Mouse (Mus musculus) forebrain, postnatal 0 days (tissue): ENCODE measurements at regions not wholly inside any gene's neighbourhood (a gene's known extent, or its start where the extent isn't known, plus 50 kb on each side); places are given as distances from the start of the nearest gene placed in this dataset.
A peak's percentile ranks its signal among the peaks of the same experiment; 100 is the strongest.

Experiments used
- ATAC-seq: fragments of 200-750 bp; cut with Nextera tagmentation; 2 replicates; pipeline ENCODE4 v1.8.0; 2017; ENCODE audit warnings: mild to moderate bottlenecking, moderate library complexity
- DNase-seq: peaks from one replicate; pipeline ENCODE4 v3.0.0-alpha.2; 2015
- H3K27ac ChIP-seq: fragments of 300-500 bp; sonication (generic); 2 replicates; pipeline ENCODE4 v1.5.1; 2014; ENCODE audit warnings: low read depth, mild to moderate bottlenecking, antibody characterized with exemption, low read length, moderate library complexity, mixed read lengths
- H3K27me3 ChIP-seq: fragments of 300-500 bp; sonication (generic); 2 replicates; pipeline ENCODE4 v1.6.1; 2014; ENCODE audit warnings: mild to moderate bottlenecking, low read length, mixed read lengths; ENCODE audit not compliant: insufficient read depth
- H3K36me3 ChIP-seq: fragments of 300-500 bp; sonication (generic); 2 replicates; pipeline ENCODE4 v1.6.1; 2014; ENCODE audit warnings: mild to moderate bottlenecking, moderate library complexity; ENCODE audit not compliant: insufficient read depth
- H3K4me1 ChIP-seq: fragments of 300-500 bp; sonication (generic); 2 replicates; pipeline ENCODE4 v1.6.1; 2014; ENCODE audit warnings: antibody characterized with exemption; ENCODE audit not compliant: insufficient read depth
- H3K4me2 ChIP-seq: fragments of 300-500 bp; sonication (generic); 2 replicates; pipeline ENCODE4 v1.6.1; 2014; ENCODE audit warnings: low read depth, mild to moderate bottlenecking, moderate library complexity
- H3K4me3 ChIP-seq: fragments of 300-500 bp; sonication (generic); 2 replicates; pipeline ENCODE4 v1.5.1; 2014; ENCODE audit warnings: low read depth, low read length, mixed read lengths
- H3K9ac ChIP-seq: fragments of 300-500 bp; sonication (generic); 2 replicates; pipeline ENCODE4 v1.6.1; 2014; ENCODE audit warnings: mild to moderate bottlenecking
- H3K9me3 ChIP-seq: fragments of 300-500 bp; sonication (generic); 2 replicates; pipeline ENCODE4 v1.6.1; 2016; ENCODE audit warnings: low read length
- CTCF ChIP-seq: sonication (generic); IDR thresholded peaks from 2 replicates; pipeline ENCODE4 v1.5.1; 2016; ENCODE audit warnings: antibody characterized with exemption, control low read depth, low read depth
- WGBS: fragments of 180-500 bp; shearing (Covaris S2); extraction: QIAGEN DNeasy Blood & Tissue Kit; methylation state at CpG from one replicate; pipeline ENCODE4 v1.1.7; 2014; 5-methylcytosine and 5-hydroxymethylcytosine counted together

GRCm38 (mm10) chr11:109039060-109039791, 104.9 kb downstream of the E030025P04Rik start:
- WGBS = 64% methylated on average over 10 of the region's 10 CpGs
- TF ChIP-seq CTCF = no peak
- ATAC-seq (no peak), DNase-seq (no peak)
- no peaks in the 10 kb centered on the region for H3K9me3 ChIP-seq
- no peak overlapping the region for H3K4me3 ChIP-seq
- no peaks in the 10 kb centered on the region; the same call in 1 of the 2 replicates for H3K4me1 ChIP-seq
- H3K27me3 ChIP-seq = no peaks in the 10 kb centered on the region
- H3K27ac ChIP-seq = no peak overlapping the region
- H3K36me3 ChIP-seq = no peaks in the 10 kb centered on the region
- H3K4me2 ChIP-seq = no peak overlapping the region
- H3K9ac ChIP-seq = no peak overlapping the region

DNA sequence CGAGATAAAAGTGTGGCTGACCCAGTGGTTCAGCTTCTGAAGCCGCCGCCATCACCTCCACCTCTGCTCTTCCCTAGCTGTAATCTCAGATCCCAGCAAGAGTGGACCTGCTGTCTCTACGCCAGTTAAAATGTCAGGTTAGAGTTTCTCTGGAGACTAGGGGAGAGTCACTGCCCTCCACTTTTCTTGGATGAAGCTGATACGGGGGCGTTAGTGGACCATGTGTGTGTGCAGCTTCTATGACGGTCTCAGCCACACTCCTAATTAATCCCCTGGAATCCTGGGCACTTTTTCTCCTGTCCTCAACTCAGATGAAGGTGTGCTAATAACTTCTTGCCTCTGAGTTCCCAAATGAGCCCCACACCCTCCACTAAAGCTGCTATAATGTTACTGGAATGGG, 106.0 kb downstream of the E030025P04Rik start:
- Histone ChIP-seq H3K4me2 (no peak overlapping the region), H3K4me3 (no peak overlapping the region), H3K9ac (no peak overlapping the region), H3K36me3 (no peaks in the 10 kb centered on the region), H3K27ac (no peak overlapping the region), H3K27me3 (no peaks in the 10 kb centered on the region), H3K4me1 (no peaks in the 10 kb centered on the region; the same call in 1 of the 2 replicates), H3K9me3 (no peaks in the 10 kb centered on the region)
- no peak for TF ChIP-seq CTCF
- DNase-seq (no peak), ATAC-seq (no peak)
- 86% methylated on average over 7 of the region's 7 CpGs for WGBS

DNA sequence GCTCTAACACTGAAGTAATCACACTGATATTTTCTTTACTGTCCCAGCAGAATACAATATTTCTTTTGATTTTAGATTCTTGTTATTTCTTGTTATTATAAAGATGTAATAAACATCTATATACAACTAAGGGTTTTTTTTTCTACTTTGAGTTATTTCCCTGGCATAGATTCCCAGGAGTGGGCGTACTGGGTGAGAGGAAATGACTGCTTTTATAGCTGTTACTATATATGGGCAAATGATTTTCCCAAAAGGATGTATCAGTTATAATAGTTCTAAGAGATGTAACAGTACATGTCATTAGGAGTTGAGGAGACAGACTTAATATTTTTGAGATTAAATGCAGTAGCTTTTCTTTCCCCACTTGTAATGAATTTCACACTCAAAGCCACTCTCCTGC, 109.6 kb downstream of the E030025P04Rik start:
- Histone ChIP-seq H3K4me1 (peaks cover 2% of the 10 kb centered on the region; the same call in 1 of the 2 replicates), H3K4me2 (no peak overlapping the region), H3K27me3 (no peaks in the 10 kb centered on the region), H3K9ac (no peak overlapping the region), H3K9me3 (no peaks in the 10 kb centered on the region), H3K36me3 (no peaks in the 10 kb centered on the region), H3K27ac (no peak overlapping the region), H3K4me3 (no peak overlapping the region)
- TF ChIP-seq CTCF = no peak
- ATAC-seq (peak; percentile 42; the same call in 1 of the 2 replicates), DNase-seq (no peak)
- whole genome bisulfite sequencing = 66% methylated on average over 1 of the region's 1 CpGs

DNA sequence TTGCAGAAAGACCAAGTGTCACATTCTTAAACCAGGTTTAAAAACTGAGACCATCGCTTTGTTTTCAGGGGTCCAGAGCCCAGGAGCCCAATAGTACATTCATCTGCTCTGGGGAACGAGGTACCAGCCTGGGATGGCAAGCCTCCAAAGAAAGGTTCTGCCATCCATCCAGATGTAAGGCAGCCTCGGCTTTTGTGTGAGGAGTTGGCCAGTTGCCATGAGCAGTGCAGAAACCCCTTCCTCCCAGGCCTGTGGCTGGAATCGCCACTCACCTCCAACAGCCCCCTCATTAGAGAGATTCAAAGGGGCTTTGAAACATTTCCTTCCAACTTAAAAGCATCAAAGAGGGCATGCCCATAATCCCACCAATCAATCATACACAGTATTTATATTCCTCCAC, 110.1 kb downstream of the E030025P04Rik start:
- H3K4me2 ChIP-seq = no peak overlapping the region
- H3K4me3 ChIP-seq = no peak overlapping the region
- peaks cover 2% of the 10 kb centered on the region; the same call in 1 of the 2 replicates for H3K4me1 ChIP-seq
- H3K9ac ChIP-seq = no peak overlapping the region
- no peak overlapping the region for H3K27ac ChIP-seq
- H3K9me3 ChIP-seq = no peaks in the 10 kb centered on the region
- ATAC-seq (no peak), DNase-seq (no peak)
- no peaks in the 10 kb centered on the region for H3K27me3 ChIP-seq
- TF ChIP-seq CTCF = no peak
- H3K36me3 ChIP-seq = no peaks in the 10 kb centered on the region
- 23% methylated on average over 4 of the region's 4 CpGs for WGBS

DNA sequence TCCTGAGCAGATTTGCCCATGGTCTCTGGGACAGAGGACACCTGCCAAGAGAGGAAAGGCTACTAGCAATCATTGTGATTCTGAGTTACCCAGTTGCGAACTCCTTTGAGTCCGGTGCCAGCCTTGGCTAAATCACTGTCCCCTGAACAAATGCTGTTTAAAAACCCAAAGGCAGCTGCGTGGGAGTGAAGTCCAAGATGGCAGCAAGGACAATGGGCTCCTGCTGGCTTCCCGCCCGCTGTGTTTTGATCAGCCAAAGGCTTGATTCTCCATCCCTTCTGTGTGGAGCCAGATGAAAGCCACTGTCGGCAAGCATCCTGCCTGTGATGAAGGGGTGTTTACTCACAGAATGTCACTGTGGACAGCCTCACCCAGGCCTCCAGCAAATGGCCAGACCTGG, 111.4 kb downstream of the E030025P04Rik start:
- no peak overlapping the region for H3K4me2 ChIP-seq
- H3K27me3 ChIP-seq = no peaks in the 10 kb centered on the region
- H3K36me3 ChIP-seq = no peaks in the 10 kb centered on the region
- ATAC-seq (peak; percentile 79), DNase-seq (peak; percentile 72)
- H3K27ac ChIP-seq = no peak overlapping the region; the same call in 1 of the 2 replicates
- no peaks in the 10 kb centered on the region for H3K9me3 ChIP-seq
- H3K4me3 ChIP-seq = no peak overlapping the region
- no peak for TF ChIP-seq CTCF
- 14% methylated on average over 6 of the region's 6 CpGs for WGBS
- H3K4me1 ChIP-seq = 0 out of 2 replicates have a peak, but pooled peaks cover 2% of the 10 kb centered on the region
- no peak overlapping the region for H3K9ac ChIP-seq

- no peak for ATAC-seq
- H3K4me2 ChIP-seq = no peak overlapping the region
- peak; percentile 62 for TF ChIP-seq CTCF
- 34% methylated on average over 3 of the region's 3 CpGs for WGBS
- peak; percentile 47 for DNase-seq
- H3K36me3 ChIP-seq = no peaks in the 10 kb centered on the region
- H3K9me3 ChIP-seq = no peaks in the 10 kb centered on the region
- no peak overlapping the region for H3K4me3 ChIP-seq
- H3K27me3 ChIP-seq = no peaks in the 10 kb centered on the region
- no peak overlapping the region for H3K27ac ChIP-seq
- H3K9ac ChIP-seq = no peak overlapping the region
- H3K4me1 ChIP-seq = 0 out of 2 replicates have a peak, but pooled peaks cover 2% of the 10 kb centered on the region
Observed at GRCm38 (mm10) chr11:109030486-109030885, 110.3 kb downstream of the Axin2 start.

DNA sequence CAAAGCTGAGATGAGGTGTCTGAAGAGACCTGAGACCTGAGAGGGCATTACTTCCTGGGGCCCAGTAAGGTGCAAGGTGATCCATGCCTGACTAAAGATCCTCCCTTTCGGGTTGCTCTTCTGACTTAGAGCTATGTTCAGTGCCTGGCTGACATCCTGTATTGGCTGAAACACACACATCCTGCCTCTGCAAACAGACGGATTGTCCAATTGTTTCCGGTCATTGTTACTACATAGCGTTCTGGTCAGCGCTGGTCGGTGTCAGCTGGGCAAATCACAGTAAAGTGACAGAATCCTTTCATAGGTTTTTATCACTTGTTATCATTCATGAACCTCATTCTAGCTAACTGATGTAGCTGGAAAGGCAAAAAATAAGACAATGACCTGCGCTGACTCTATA, 109.7 kb downstream of the Axin2 start:
- no peak overlapping the region for H3K4me2 ChIP-seq
- TF ChIP-seq CTCF = no peak
- H3K27ac ChIP-seq = no peak overlapping the region

More for the DNA sequence above, 109.7 kb downstream of the Axin2 start:
- 74% methylated on average over 7 of the region's 7 CpGs for WGBS
- Histone ChIP-seq H3K27me3 (no peaks in the 10 kb centered on the region), H3K9ac (no peak overlapping the region), H3K36me3 (no peaks in the 10 kb centered on the region), H3K4me3 (no peak overlapping the region), H3K4me1 (0 out of 2 replicates have a peak, but pooled peaks cover 2% of the 10 kb centered on the region), H3K9me3 (no peaks in the 10 kb centered on the region)
- ATAC-seq = no peak
- DNase-seq = no peak
